Mouse (Mus musculus) G1E (cell line): ENCODE measurements around the gene Hdhd5. TPM values are rescaled to one million over a fixed set of nuclear protein-coding genes. Genes with fewer than 3 reads are reported as not detected.
A peak's percentile ranks its signal among the peaks of the same experiment; 100 is the strongest.

Source experiments
- ATAC-seq: 2 replicates; pipeline ENCODE4 v1.8.0; 2016; ENCODE audit warnings: mild to moderate bottlenecking; ENCODE audit not compliant: insufficient number of reproducible peaks, poor library complexity, low FRiP score, severe bottlenecking; ENCODE audit errors: extremely low read depth
- DNase-seq: peaks from one replicate; pipeline ENCODE4 v3.0.0; 2012; ENCODE audit warnings: low spot score
- H3K27me3 ChIP-seq: 2 replicates; pipeline ENCODE4 v1.6.1; 2012; ENCODE audit warnings: mild to moderate bottlenecking, low read length, inconsistent platforms; ENCODE audit not compliant: insufficient read depth
- H3K36me3 ChIP-seq: replicated peaks from 2 replicates; pipeline ENCODE3; 2012; ENCODE audit warnings: mild to moderate bottlenecking, inconsistent platforms
- H3K4me1 ChIP-seq: 2 replicates; pipeline ENCODE4 v1.6.1; 2012; ENCODE audit warnings: low read depth, low read length, inconsistent platforms, mixed read lengths; ENCODE audit not compliant: insufficient read depth
- H3K4me3 ChIP-seq: 2 replicates; pipeline ENCODE4 v1.5.1; 2012; ENCODE audit warnings: low read depth, mild to moderate bottlenecking, inconsistent platforms, low read length, moderate library complexity, mixed read lengths
- H3K9me3 ChIP-seq: replicated peaks from 2 replicates; pipeline ENCODE4 v1.6.1; 2012; ENCODE audit warnings: inconsistent platforms
- CTCF ChIP-seq: IDR thresholded peaks from 2 replicates; pipeline ENCODE4 v1.5.1; 2012; ENCODE audit warnings: low read depth, low read length, inconsistent platforms, mixed read lengths
- GATA1 ChIP-seq: IDR thresholded peaks from 2 replicates; pipeline ENCODE4 v1.6.1; 2012; ENCODE audit warnings: borderline replicate concordance, low read length, inconsistent platforms, mixed read lengths
- GATA2 ChIP-seq: IDR thresholded peaks from 2 replicates; pipeline ENCODE4 v1.6.1; 2012; ENCODE audit warnings: low read depth, low read length, inconsistent platforms, borderline replicate concordance
- POLR2AphosphoS5 ChIP-seq: IDR thresholded peaks from 2 replicates; pipeline ENCODE4 v1.6.1; 2012; ENCODE audit warnings: low read depth, low read length, inconsistent platforms; ENCODE audit not compliant: insufficient replicate concordance
- TAL1 ChIP-seq: conservative IDR thresholded peaks from 2 replicates; pipeline ENCODE4 v1.6.1; 2012; ENCODE audit warnings: low read depth, low read length, inconsistent platforms, mixed read lengths
- polyA plus RNA-seq: library from polyadenylated mRNA; stranded (reverse); fragments of >175 nt; gene quantifications from 2 replicates; pipeline ENCODE4 v1.2.3, GENCODE M21; 2012
- total RNA-seq, 2 experiments: library from RNA; stranded (forward) in 1 of 2; stranded (reverse) in 1 of 2; fragments of 200-1000 nt in 1 of 2; fragments of >200 nt in 1 of 2; fragmentation: Nextera tagmentation in 1 of 2; gene quantifications; 2 replicates each; pipeline ENCODE4 v1.2.3; 2014 to 2017

The Hdhd5 gene
- total and polyA plus RNA-seq, 3 experiments: 10.0 to 12.8 (median 10.5) TPM

- peaks cover 35% of the 10 kb centered on the region for H3K36me3 ChIP-seq
- DNase-seq (no peak), ATAC-seq (no peak)
- H3K4me3 ChIP-seq: no peak overlapping the region
- peaks cover 6% of the 10 kb centered on the region; the same call in 1 of the 2 replicates for H3K27me3 ChIP-seq
- TF ChIP-seq GATA2 (no peak), GATA1 (no peak), TAL1 (no peak), POLR2AphosphoS5 (no peak)
- no peaks in the 10 kb centered on the region for H3K9me3 ChIP-seq
- H3K4me1 ChIP-seq: no peaks in the 10 kb centered on the region; the same call in 1 of the 2 replicates
These were observed 25.6 kb downstream of the Hdhd5 start for GRCm38 (mm10) chr6:120505531-120505930.

DNA sequence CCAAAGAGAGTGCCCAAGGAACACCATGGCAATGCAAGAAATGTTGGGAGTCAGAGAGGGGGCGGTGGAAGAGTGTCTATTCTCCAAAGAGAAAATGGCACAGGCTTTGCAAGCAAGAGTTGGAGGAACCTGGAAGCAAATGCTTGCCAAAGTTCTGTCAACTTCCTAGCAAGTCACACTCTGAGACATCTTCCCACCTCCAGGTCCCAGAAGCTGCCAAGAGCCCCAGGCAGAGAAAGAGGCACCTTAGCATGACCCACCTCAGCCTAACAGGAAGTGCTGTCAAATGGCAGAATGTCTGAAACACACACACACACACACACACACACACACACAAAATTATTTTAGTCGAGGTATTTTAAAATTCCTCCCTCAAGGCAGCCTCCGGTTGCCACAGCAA is 27.1 kb downstream of the Hdhd5 start:
- no peak for TF ChIP-seq GATA2
- TF ChIP-seq POLR2AphosphoS5: no peak
- no peak for TF ChIP-seq CTCF
- no peak for TF ChIP-seq GATA1
- TF ChIP-seq TAL1: no peak
- Histone ChIP-seq H3K4me1 (no peaks in the 10 kb centered on the region; the same call in 1 of the 2 replicates), H3K4me3 (no peak overlapping the region), H3K36me3 (peaks cover 20% of the 10 kb centered on the region), H3K27me3 (peaks cover 11% of the 10 kb centered on the region), H3K9me3 (0 out of 2 replicates have a peak, but pooled peaks cover 2% of the 10 kb centered on the region)
- ATAC-seq (no peak), DNase-seq (no peak)

DNA sequence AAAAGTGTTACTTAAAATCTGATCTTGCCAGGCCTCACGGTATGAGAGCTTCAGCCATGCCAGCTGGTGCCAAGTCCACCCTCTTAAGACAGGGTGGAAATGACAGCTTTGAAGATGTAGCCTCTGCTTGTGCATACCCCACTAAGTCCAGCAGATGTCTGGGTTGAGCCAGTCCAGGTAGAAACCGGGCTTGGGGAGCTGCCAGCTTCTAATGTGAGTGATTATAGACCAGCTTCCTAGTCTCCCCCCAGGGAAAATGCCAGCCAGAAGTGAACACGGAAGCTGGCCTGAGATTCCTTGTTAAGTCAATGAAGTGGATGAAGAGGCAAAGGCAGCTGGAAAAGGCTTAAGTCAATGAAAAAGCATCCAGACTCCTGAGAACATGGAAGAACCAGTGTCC is 34.6 kb downstream of the Hdhd5 start:
- no peak for TF ChIP-seq POLR2AphosphoS5
- TF ChIP-seq TAL1: no peak
- TF ChIP-seq CTCF: no peak
- TF ChIP-seq GATA1: no peak
- no peak for TF ChIP-seq GATA2
- ATAC-seq (no peak), DNase-seq (no peak)
- H3K27me3 ChIP-seq: peaks cover 57% of the 10 kb centered on the region
- H3K9me3 ChIP-seq: peaks cover 20% of the 10 kb centered on the region
- H3K36me3 ChIP-seq: no peaks in the 10 kb centered on the region
- no peak overlapping the region for H3K4me3 ChIP-seq
- no peaks in the 10 kb centered on the region; the same call in 1 of the 2 replicates for H3K4me1 ChIP-seq

DNA sequence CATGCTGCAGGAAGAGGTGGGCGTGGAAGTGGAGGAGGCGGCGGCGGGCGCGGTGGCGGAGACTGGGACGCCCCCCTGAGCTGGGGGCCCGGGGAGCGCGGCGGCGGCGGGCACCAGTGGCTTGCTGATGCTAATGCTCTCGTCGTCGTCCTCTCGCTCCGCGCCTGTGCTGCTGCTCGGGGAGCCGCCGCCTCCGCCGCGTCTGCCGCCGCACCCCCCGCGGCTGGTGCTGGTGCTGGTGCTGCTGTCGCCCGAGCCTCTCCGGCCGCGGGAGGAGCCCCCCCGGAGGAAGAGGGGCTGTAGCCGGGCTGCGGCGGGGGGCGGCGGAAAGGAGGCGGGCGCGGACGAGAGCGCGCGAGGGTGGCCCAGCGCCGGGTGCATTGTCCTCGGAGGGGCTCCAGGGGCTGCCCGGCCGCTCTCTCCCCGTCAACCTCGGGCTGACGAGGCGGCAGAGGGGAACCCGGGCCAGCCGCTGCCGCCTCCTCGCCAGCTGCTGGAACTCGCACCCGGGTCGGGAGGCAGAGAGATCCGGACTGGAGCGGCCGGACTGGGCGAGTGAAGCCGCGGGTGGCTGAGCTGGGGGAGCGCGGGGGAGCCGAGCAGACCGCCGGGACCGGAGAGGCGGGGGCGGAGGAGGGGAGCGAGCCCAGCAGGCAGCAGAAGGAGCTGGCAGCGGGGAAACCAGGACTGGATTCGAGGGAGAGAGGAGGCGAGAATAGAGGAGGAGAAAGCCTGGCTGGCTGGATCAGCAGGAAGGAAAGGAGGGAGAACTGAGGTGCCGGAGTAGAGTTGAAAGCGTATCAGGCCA is 37.5 kb downstream of the Hdhd5 start, which contains the start of gene Tmem121b:
Tmem121b (minus strand) TSS at position 434 of the 808 bp plus-strand sequence.
- no peaks in the 10 kb centered on the region; the same call in 1 of the 2 replicates for H3K4me1 ChIP-seq
- H3K27me3 ChIP-seq: peaks cover 58% of the 10 kb centered on the region
- no peak within 1 kb of the TSS; the same call in 1 of the 2 replicates for H3K4me3 ChIP-seq
- TF ChIP-seq TAL1 (no peak), POLR2AphosphoS5 (no peak), CTCF (no peak), GATA1 (no peak), GATA2 (no peak)
- peaks cover 17% of the 10 kb centered on the region for H3K9me3 ChIP-seq
- no peak for ATAC-seq
- no peaks in the 10 kb centered on the region for H3K36me3 ChIP-seq
- no peak for DNase-seq

- no peaks in the 10 kb centered on the region; the same call in 1 of the 2 replicates for H3K4me1 ChIP-seq
- no peak for ATAC-seq
- no peaks in the 10 kb centered on the region for H3K36me3 ChIP-seq
- H3K4me3 ChIP-seq: peak overlapping the region; percentile 13; the same call in 1 of the 2 replicates
- H3K27me3 ChIP-seq: peaks cover 50% of the 10 kb centered on the region
- H3K9me3 ChIP-seq: peaks cover 17% of the 10 kb centered on the region
- no peak for DNase-seq
- TF ChIP-seq POLR2AphosphoS5 (no peak), GATA1 (no peak), TAL1 (no peak), GATA2 (no peak), CTCF (no peak)
These were observed 38.4 kb downstream of the Hdhd5 start for GRCm38 (mm10) chr6:120492499-120493373.

DNA sequence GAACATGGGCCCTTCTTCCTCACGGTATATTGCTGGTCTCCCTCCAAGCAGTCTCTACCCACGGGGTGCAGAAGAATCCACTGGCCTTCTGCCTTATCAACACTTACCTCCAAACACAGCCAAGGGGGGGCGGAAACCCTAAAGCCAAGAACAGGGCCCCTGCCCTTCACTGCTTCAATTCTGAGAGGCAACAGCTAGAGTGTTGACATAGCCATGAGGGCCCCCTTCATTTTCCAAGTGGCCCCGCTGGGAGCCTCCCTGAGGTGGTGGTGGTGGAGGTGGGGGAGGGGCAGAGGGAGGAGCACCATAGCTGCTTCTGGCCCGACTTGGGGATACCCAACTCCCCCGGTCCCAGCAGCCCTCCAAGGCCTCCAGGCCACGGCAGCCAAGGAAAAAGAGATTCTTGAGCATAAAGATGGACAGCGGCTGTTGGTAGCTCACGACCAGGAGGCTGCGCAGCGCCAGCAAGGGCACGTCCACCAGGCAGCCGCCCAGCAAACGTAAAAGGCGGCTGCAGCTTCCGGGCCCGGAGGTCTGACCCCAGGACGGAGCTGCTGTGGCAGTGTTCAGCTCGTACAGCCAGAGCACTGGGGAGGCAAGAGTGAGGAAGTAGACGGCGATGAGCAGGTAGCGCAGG is 39.1 kb downstream of the Hdhd5 start:
- Histone ChIP-seq H3K27me3 (peaks cover 50% of the 10 kb centered on the region), H3K4me1 (peaks cover 2% of the 10 kb centered on the region), H3K36me3 (no peaks in the 10 kb centered on the region), H3K9me3 (peaks cover 17% of the 10 kb centered on the region), H3K4me3 (peak overlapping the region; percentile 13; the same call in 1 of the 2 replicates)
- no peak for TF ChIP-seq TAL1
- TF ChIP-seq GATA2: no peak
- TF ChIP-seq CTCF: no peak
- TF ChIP-seq POLR2AphosphoS5: no peak
- no peak for TF ChIP-seq GATA1
- ATAC-seq: no peak
- DNase-seq: no peak
